Mouse (Mus musculus): ENCODE measurements around the gene 4930452B06Rik.

- no peak for TF ChIP-seq CTCF (IDR thresholded peaks at IDR 0.05; ENCODE audit: low read depth)
- no peak for TF ChIP-seq EP300 (optimal IDR thresholded peaks at IDR 0.05)
Measured at GRCm38 (mm10) chr14:8422833-8423232, 243.2 kb downstream of the 4930452B06Rik start.
